Mouse (Mus musculus) thymus, postnatal 4 days (tissue): ENCODE data around the gene Phgdh.

Experiments used
- DNase-seq: peaks from one replicate; pipeline ENCODE4 v3.0.0; 2021

Phgdh gene

GRCm38 (mm10) chr3:98343235-98343634, 3.4 kb upstream of the Phgdh start:
- no peak for DNase-seq

DNA sequence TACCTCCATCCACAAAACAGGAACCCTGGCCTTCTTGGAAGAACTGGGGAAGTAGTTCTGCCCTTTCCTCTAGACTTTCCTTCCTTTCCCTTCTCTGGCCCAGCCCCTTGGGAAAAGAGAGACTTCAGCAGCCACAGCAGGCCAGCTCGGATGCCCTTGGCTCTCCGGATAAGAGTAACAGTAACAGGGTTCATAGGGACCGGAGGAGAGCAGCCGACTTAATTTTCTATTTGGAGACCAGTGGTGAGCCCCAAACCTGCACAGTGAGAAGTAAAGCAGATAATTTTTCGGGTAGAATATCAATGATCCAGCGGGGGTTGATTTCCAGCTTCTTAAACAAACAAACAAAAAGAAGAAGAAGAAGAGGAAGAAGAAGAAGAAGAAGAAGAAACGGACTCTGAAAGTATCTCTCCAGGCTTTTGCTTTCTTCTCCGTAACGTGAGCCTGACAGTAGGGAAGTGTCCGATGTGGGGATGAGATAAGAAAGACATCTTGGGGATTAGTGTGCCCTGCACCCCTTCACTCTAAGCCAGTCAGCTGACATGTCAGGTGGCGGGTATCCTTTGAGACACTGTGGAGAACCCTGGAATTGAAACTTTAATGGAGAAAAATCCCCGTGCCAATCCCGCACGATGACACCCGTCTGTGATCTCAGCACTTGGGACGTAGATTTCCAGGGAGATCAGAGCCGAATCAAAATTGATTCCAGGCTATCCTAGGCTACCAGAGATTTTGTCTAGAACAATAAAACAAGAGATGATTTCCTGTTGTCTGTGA, 1.2 kb upstream of the Phgdh start:
- no peak for DNase-seq

DNA sequence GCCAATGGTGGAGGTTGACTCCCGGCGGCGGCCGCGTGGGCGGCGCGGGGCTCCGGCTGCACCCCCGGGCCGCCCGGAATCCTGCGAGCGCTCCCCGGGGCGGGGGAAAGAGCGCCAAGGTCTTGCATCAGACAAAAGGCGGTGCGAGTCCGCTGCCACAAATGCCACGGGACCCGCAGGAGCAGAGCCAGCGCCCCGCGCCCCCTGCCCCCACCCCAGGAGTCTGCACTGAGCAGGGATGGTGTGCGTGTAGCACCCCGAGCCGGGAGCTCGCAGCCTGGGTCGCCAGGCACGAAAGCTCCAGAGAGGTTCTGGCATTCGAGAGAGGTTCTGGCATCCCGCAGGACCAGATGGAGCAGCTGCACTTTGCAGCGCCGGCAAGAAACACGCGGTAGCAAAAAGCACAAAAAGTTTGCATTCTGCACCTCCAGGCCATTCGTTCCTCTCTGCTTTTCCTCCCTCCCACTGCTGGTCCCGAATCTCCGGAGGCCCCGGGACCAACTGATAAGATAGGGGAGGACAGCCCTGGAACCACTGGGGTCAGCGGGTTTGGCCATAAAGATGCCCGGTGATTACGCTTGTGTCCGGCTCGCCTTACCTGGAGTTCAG, 589 bp downstream of the Phgdh start:
- peak; percentile 75 for DNase-seq

- peak; percentile 61 for DNase-seq
Measured at GRCm38 (mm10) chr3:98338584-98339041, 1.2 kb downstream of the Phgdh start.

GRCm38 (mm10) chr3:98336661-98337654, 2.8 kb downstream of the Phgdh start:
- DNase-seq, result no peak

DNA sequence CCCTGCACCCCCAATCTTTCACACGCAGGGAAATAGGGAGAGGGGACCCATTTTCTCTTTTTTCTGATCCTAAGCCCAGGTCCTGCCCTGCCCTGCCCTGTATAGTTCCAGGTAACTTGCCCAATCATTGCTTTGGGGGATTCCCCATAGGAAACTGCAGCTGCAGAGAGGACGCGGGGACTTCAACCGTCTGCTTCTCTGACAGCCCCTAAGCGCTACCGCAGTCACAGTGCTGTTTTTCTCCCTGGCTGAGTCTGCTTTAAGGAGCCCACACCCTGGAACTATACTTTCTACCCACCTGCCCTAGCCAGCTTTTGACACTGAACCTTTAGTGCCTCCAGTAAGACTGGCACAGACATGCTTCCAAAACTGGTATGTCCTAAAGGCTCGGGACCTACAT, 3.9 kb downstream of the Phgdh start:
- peak; percentile 61 for DNase-seq

DNA sequence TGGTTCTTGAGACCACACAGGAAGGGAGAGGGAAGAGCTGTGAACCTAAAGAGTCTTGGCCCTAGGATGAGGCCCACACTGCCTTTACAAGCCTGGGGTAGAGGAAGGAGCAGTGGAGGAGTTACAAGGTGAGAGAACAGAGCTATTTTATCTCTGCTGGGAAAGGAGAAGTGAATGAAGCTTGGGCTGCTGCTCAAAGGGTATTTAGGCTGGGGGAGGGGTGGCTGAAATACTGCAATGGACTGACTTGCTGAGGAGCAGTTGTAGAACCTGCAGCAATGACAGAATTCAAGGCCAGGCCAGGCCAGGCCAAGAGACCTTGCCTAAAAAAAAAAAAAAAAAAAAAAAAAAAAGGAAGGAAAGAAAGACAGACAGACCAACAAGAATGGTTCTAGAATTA, 4.5 kb downstream of the Phgdh start:
- no peak for DNase-seq

GRCm38 (mm10) chr3:98334010-98334409, 5.8 kb downstream of the Phgdh start:
- DNase-seq, result no peak

DNA sequence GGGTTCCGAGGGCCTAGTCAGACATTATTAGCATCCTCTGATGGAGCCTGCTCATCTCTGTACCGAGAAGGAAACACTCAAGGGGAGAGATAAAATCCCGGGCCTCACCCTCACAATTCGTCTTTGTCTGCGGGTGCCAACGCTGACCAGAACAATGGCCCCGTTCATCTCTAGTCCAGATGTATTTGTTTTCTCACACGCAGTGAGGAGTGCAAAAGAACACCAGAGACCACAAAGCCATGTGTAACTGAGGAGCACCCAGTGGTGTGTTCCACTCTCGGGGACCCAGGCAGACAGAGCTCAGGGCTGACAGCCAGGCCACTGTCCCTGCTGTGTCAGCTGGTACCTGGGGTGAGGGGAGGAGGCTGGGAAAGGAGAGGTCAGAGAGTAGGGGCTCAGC, 15.6 kb downstream of the Phgdh start:
- no peak for DNase-seq

GRCm38 (mm10) chr3:98322209-98322608, 17.6 kb downstream of the Phgdh start:
- DNase-seq, result no peak

DNA sequence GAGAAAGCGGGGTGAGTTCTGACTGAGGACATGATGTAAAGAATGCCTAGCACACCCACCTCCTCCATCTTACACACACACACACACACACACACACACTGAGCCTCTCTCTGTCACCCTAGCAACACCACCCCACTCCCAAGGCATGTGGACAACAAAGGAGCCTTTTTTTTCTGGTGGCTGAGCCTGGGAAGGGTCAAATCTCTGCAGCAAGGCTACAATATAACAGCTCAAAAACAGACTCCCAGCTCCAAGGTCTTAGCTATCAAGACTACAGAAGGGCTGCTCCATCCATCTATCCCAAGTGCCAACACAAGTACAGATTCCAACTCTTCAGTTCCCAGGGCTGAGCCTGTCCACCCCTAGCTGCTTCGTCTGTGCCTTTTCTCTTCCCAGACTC, 20.6 kb downstream of the Phgdh start:
- no peak for DNase-seq

DNA sequence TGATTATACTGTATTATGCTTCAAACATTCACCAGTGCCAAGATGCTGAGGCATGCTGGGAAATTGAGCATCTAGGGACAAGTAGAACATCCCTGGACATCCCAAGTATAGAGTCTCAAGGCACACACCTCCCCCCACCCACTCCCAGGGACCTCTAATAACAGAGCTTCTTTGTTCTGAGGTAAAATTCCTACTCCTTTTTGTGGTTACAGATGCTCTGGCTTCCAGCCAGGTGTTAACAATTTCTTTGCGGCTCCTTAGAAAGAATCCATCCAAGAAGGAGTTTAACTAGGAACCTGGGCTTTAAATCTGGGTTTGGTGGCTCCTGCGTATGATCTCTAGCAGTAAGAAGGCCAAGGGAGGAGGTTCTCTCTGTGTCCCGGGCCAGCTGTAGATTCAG, 22.6 kb downstream of the Phgdh start:
- no peak for DNase-seq

GRCm38 (mm10) chr3:98315181-98315580, 24.6 kb downstream of the Phgdh start:
- no peak for DNase-seq

- DNase-seq, result no peak
Measured at GRCm38 (mm10) chr3:98313294-98314155, 26.3 kb downstream of the Phgdh start.

GRCm38 (mm10) chr3:98312867-98313266, 26.9 kb downstream of the Phgdh start:
- DNase-seq, result peak; percentile 79

DNA sequence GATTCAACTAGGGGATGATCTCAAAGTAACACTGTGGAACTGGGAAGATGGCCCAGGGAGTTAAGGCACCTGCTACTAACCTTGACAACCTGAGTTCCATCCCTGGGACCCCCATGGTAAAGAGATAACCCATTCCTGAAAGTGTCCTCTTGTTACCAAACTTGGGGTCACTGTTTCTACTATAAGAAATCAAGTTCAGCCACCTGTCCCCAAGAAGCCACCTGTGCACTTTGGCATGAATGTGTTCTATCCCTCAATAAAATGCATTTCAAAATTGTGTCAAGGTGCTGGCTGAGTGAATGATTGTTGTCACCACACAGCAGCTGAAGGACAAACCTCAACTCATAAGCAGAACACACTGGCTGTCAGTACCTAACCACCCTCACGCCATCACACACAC, 29.3 kb downstream of the Phgdh start:
- no peak for DNase-seq

DNA sequence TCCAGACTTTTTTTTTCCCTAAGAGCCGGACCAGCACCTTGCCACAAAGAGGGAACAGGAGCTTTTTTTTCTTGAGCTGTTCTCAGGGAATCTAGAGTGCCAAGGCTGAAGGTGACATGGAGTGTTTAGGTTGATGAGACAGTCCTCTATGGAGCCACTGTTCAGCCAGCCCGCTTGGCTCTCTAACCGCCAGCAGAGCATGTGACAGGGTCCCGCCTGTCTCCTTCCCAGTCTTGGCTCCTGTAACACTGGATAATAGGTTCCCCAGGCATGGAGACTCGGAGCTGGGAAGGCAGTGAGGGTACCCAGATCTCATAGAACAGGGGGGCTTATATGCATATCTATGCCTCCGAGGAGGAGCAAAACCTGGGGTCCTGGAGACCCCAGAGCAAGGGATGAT, 31.2 kb downstream of the Phgdh start:
- DNase-seq, result no peak

GRCm38 (mm10) chr3:98301761-98302160, 38.0 kb downstream of the Phgdh start:
- DNase-seq, result no peak

- no peak for DNase-seq
Measured at GRCm38 (mm10) chr3:98300266-98300665, 39.5 kb downstream of the Phgdh start.

DNA sequence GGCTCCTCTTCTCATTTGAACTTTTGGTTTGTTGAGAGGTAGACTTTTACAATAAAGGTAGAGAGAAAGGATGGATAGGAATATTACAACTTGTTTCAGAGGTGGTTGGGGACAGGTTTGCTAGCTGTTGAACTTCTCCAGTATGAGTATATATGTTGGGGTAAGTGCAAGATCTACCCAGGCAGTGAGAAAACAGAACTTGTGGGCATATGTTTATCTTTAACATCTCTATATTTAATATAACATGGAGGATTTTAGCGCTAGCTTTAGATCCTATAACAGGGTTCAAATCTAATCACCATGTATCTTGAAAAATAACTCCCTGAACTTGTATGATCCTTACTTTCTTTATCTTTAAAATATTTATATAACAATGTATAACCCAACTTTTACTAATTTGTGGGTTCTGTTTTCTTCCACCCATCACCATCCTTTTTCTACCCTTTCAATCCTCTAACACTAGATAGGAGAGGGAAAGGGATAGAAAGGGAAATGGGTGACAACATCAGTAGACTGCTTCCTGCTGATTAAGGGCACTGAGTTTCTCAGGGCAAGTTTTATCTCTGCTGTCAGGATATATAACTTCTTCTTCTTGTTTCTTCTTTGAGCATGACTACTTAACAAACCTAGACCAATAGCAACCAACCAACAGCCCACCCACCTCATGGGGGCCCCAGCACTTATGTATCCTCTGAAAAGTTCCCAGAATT, 40.2 kb downstream of the Phgdh start:
- no peak for DNase-seq

- DNase-seq, result peak; percentile 61
Measured at GRCm38 (mm10) chr3:98295965-98296364, 43.8 kb downstream of the Phgdh start.

GRCm38 (mm10) chr3:98291044-98291443, 48.7 kb downstream of the Phgdh start:
- no peak for DNase-seq
